Mouse (Mus musculus): ENCODE measurements around the gene Gdpd1. TPM values are rescaled to one million over a fixed set of nuclear protein-coding genes. Genes with fewer than 3 reads are reported as not detected.
A peak's percentile ranks its signal among the peaks of the same experiment; 100 is the strongest.
"Not testable (repeated sequence)": the region's sequence is repeated elsewhere in the genome, so short reads cannot be mapped to it uniquely, and the experiment has no call there.

Gene Gdpd1
- polyA plus RNA-seq, 1 experiment from 2014 or later: 32.1 TPM

DNA sequence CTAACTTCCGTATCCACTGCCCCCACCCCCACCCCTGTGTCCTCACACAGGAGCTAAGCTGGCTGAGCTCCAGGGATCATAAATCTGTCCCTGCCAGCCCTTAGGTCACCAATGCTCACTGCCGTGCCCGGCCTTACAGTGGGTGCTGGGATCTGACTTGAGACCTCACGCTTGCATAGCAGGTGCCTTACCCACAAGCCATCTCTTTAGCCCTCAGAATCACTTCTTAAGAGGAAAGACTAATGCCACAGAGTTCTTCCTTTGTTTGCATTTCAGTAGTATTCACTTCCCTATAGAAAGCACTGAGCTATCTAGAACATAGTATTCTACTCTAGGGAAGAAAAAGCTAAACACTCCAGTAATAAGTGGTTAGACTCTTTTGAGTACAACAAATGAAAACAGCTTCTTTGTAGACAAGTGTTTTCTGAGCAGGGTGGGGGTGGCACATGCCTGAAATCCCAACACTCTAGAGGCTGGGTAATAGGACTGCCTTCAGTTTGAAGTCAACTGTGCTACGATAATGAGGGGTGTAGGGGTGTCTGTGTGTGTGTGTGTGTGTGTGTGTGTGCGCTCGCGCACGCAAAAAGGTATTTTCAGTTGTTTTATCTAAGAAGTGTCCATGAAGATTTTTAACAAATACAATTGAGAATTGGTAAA is 34.4 kb downstream of the Gdpd1 start:
- no peak overlapping the region for H3K27ac ChIP-seq (ENCODE audit: low read length)
- ATAC-seq (replicated peaks; ENCODE audit: extremely low read depth, insufficient read depth, low FRiP score): no peak
- H3K4me2 ChIP-seq (ENCODE audit: low read depth, low read length): no peak overlapping the region
- no peaks in the 10 kb centered on the region for H3K27me3 ChIP-seq (ENCODE audit: control insufficient read depth, insufficient read depth, low read length)
- H3K4me3 ChIP-seq (ENCODE audit: low read length): no peak overlapping the region
- no peaks in the 10 kb centered on the region for H3K9me3 ChIP-seq (replicated peaks; ENCODE audit: control insufficient read depth, low read length)
- no peaks in the 10 kb centered on the region for H3K4me1 ChIP-seq (ENCODE audit: control insufficient read depth, insufficient read depth, low read length)
- no peak overlapping the region for H3K9ac ChIP-seq (ENCODE audit: low read length)
- 75% methylated on average over 9 of the region's 9 CpGs for WGBS
- peaks cover 15% of the 10 kb centered on the region for H3K36me3 ChIP-seq (ENCODE audit: control insufficient read depth, insufficient read depth)

GRCm38 (mm10) chr11:87036180-87036579 is 37.7 kb downstream of the Gdpd1 start:
- Histone ChIP-seq H3K27me3 (ENCODE audit: control insufficient read depth, insufficient read depth, low read length) (no peaks in the 10 kb centered on the region), H3K4me2 (ENCODE audit: low read depth, low read length) (no peak overlapping the region), H3K4me3 (ENCODE audit: low read length) (no peak overlapping the region), H3K36me3 (ENCODE audit: control insufficient read depth, insufficient read depth) (peaks cover 9% of the 10 kb centered on the region), H3K27ac (ENCODE audit: low read length) (no peak overlapping the region), H3K4me1 (ENCODE audit: control insufficient read depth, insufficient read depth, low read length) (no peaks in the 10 kb centered on the region), H3K9ac (ENCODE audit: low read length) (no peak overlapping the region), H3K9me3 (replicated peaks; ENCODE audit: control insufficient read depth, low read length) (no peaks in the 10 kb centered on the region)
- WGBS: 67% methylated on average over 4 of the region's 4 CpGs
- no peak for ATAC-seq (replicated peaks; ENCODE audit: extremely low read depth, insufficient read depth, low FRiP score)

GRCm38 (mm10) chr11:87028212-87028611 is 45.6 kb downstream of the Gdpd1 start:
- Histone ChIP-seq H3K9ac (ENCODE audit: low read length) (no peak overlapping the region), H3K4me2 (ENCODE audit: low read depth, low read length) (no peak overlapping the region), H3K27me3 (ENCODE audit: control insufficient read depth, insufficient read depth, low read length) (no peaks in the 10 kb centered on the region), H3K36me3 (ENCODE audit: control insufficient read depth, insufficient read depth) (no peaks in the 10 kb centered on the region), H3K9me3 (replicated peaks; ENCODE audit: control insufficient read depth, low read length) (no peaks in the 10 kb centered on the region), H3K4me1 (ENCODE audit: control insufficient read depth, insufficient read depth, low read length) (peaks cover 10% of the 10 kb centered on the region; the same call in 1 of the 2 replicates), H3K4me3 (ENCODE audit: low read length) (no peak overlapping the region), H3K27ac (ENCODE audit: low read length) (no peak overlapping the region)
- 74% methylated on average over 3 of the region's 3 CpGs for WGBS
- ATAC-seq (replicated peaks; ENCODE audit: extremely low read depth, insufficient read depth, low FRiP score): no peak

DNA sequence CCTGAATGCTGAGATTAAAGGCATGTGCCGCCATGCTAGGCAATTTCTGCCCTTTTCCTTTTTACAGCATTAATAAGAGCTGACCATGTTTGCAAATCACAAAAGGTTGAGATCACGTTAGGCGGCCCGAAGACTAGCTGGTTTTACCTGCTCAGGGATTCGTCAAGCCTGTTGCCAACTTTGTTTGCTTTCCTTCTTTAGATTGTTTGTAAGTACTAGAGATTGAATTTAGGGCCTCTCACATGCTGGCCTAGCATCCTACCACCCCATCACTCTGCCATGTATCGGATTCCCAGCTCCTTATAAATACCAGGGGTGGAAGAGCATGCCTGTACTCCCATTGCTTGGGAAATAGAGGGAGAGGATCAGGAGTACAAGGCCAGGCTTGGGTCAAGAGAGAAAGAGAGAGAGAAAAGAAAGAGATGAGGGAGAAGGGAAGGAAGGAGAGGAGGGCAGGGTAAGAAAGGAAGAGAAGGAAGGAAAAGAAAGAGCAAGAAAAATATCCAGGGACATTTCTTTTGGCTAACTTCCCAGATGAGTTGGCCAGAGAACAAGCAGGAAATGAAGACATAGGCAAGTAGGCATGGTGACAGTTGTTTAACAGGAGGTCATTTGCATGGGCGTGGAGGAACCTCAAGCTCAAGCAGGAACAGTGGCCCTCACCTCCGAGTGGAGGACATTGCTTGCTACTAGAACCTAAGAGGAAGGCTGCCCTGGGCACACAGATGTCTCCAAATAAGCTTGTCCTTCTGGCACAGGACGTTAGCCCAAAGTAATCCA is 47.6 kb downstream of the Gdpd1 start:
- H3K9ac ChIP-seq (ENCODE audit: low read length): no peak overlapping the region
- H3K27me3 ChIP-seq (ENCODE audit: control insufficient read depth, insufficient read depth, low read length): no peaks in the 10 kb centered on the region
- WGBS: 61% methylated on average over 9 of the region's 9 CpGs
- H3K9me3 ChIP-seq (replicated peaks; ENCODE audit: control insufficient read depth, low read length): no peaks in the 10 kb centered on the region
- H3K27ac ChIP-seq (ENCODE audit: low read length): peak overlapping the region; percentile 45; the same call in 1 of the 2 replicates
- H3K4me2 ChIP-seq (ENCODE audit: low read depth, low read length): no peak overlapping the region
- ATAC-seq (replicated peaks; ENCODE audit: extremely low read depth, insufficient read depth, low FRiP score): peak; percentile 45; the same call in 1 of the 2 replicates
- H3K4me3 ChIP-seq (ENCODE audit: low read length): no peak overlapping the region
- H3K36me3 ChIP-seq (ENCODE audit: control insufficient read depth, insufficient read depth): no peaks in the 10 kb centered on the region
- peaks cover 10% of the 10 kb centered on the region; the same call in 1 of the 2 replicates for H3K4me1 ChIP-seq (ENCODE audit: control insufficient read depth, insufficient read depth, low read length)

- H3K4me2 ChIP-seq (ENCODE audit: low read depth, low read length): no peak overlapping the region
- no peak overlapping the region for H3K4me3 ChIP-seq (ENCODE audit: low read length)
- H3K27ac ChIP-seq (ENCODE audit: low read length): no peak overlapping the region
- H3K9ac ChIP-seq (ENCODE audit: low read length): no peak overlapping the region
- WGBS: 67% methylated on average over 3 of the region's 3 CpGs
- no peaks in the 10 kb centered on the region for H3K27me3 ChIP-seq (ENCODE audit: control insufficient read depth, insufficient read depth, low read length)
- H3K4me1 ChIP-seq (ENCODE audit: control insufficient read depth, insufficient read depth, low read length): peaks cover 6% of the 10 kb centered on the region; the same call in 1 of the 2 replicates
- no peaks in the 10 kb centered on the region for H3K9me3 ChIP-seq (replicated peaks; ENCODE audit: control insufficient read depth, low read length)
- ATAC-seq (replicated peaks; ENCODE audit: extremely low read depth, insufficient read depth, low FRiP score): no peak
- no peaks in the 10 kb centered on the region for H3K36me3 ChIP-seq (ENCODE audit: control insufficient read depth, insufficient read depth)
These were observed 48.5 kb downstream of the Gdpd1 start for GRCm38 (mm10) chr11:87025351-87025750.

DNA sequence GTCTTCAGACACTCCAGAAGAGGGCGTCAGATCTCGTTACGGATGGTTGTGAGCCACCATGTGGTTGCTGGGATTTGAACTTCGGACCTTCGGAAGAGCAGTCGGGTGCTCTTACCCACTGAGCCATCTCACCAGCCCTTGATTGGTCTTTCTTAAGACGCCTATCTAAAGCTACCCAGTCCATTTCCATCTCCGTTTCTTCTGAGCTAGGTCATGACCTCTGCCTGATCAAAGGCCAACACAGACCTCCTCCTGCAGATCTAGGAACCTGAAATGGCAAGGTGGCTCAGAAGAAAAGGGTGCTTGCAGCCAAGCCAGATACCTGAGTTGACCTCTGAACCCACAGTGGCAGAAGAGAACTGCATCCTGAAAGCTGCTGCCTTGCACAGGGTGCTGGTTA is 50.6 kb downstream of the Gdpd1 start:
- not testable (repeated sequence) for H3K27me3 ChIP-seq (ENCODE audit: control insufficient read depth, insufficient read depth, low read length); H3K9me3 ChIP-seq (replicated peaks; ENCODE audit: control insufficient read depth, low read length); H3K36me3 ChIP-seq (ENCODE audit: control insufficient read depth, insufficient read depth); H3K9ac ChIP-seq (ENCODE audit: low read length); H3K4me1 ChIP-seq (ENCODE audit: control insufficient read depth, insufficient read depth, low read length); H3K4me2 ChIP-seq (ENCODE audit: low read depth, low read length); H3K4me3 ChIP-seq (ENCODE audit: low read length); ATAC-seq (replicated peaks; ENCODE audit: extremely low read depth, insufficient read depth, low FRiP score); H3K27ac ChIP-seq (ENCODE audit: low read length)
- WGBS: 72% methylated on average over 7 of the region's 8 CpGs

- Histone ChIP-seq H3K4me2 (ENCODE audit: low read depth, low read length) (no peak overlapping the region), H3K4me1 (ENCODE audit: control insufficient read depth, insufficient read depth, low read length) (peaks cover 6% of the 10 kb centered on the region; the same call in 1 of the 2 replicates), H3K36me3 (ENCODE audit: control insufficient read depth, insufficient read depth) (no peaks in the 10 kb centered on the region), H3K27me3 (ENCODE audit: control insufficient read depth, insufficient read depth, low read length) (no peaks in the 10 kb centered on the region), H3K27ac (ENCODE audit: low read length) (no peak overlapping the region), H3K4me3 (ENCODE audit: low read length) (no peak overlapping the region), H3K9ac (ENCODE audit: low read length) (no peak overlapping the region), H3K9me3 (replicated peaks; ENCODE audit: control insufficient read depth, low read length) (no peaks in the 10 kb centered on the region)
- WGBS: 62% methylated on average over 4 of the region's 4 CpGs
- ATAC-seq (replicated peaks; ENCODE audit: extremely low read depth, insufficient read depth, low FRiP score): no peak
These were observed 51.1 kb downstream of the Gdpd1 start for GRCm38 (mm10) chr11:87022765-87023164.

DNA sequence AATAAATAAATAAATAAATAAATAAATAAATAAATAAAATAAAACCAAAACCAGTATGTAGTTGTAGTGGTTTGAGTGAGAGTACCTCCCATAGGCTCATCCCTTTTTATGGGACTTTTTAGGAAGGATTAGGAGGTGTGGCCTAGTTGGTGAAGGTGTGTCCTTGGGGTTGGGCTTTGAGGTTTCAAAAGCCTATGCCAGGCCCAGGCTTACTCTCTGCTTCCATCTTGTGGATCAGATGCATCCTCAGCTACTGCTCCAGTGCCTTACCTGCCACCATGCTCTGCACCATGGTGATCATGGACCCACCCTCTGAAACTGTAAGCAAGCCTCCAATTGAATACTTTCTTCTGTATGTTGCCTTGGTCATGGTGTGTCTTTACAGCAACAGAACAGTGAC is 52.3 kb downstream of the Gdpd1 start:
- no peak for ATAC-seq (replicated peaks; ENCODE audit: extremely low read depth, insufficient read depth, low FRiP score)
- no peak overlapping the region for H3K4me3 ChIP-seq (ENCODE audit: low read length)
- no peak overlapping the region for H3K27ac ChIP-seq (ENCODE audit: low read length)
- 0 out of 2 replicates have a peak, but pooled peaks cover 3% of the 10 kb centered on the region for H3K4me1 ChIP-seq (ENCODE audit: control insufficient read depth, insufficient read depth, low read length)
- no peaks in the 10 kb centered on the region for H3K36me3 ChIP-seq (ENCODE audit: control insufficient read depth, insufficient read depth)
- H3K27me3 ChIP-seq (ENCODE audit: control insufficient read depth, insufficient read depth, low read length): no peaks in the 10 kb centered on the region
- H3K4me2 ChIP-seq (ENCODE audit: low read depth, low read length): no peak overlapping the region
- H3K9me3 ChIP-seq (replicated peaks; ENCODE audit: control insufficient read depth, low read length): no peaks in the 10 kb centered on the region
- H3K9ac ChIP-seq (ENCODE audit: low read length): no peak overlapping the region

- Histone ChIP-seq H3K36me3 (ENCODE audit: control insufficient read depth, insufficient read depth) (no peaks in the 10 kb centered on the region), H3K27ac (ENCODE audit: low read length) (no peak overlapping the region), H3K4me3 (ENCODE audit: low read length) (no peak overlapping the region), H3K9me3 (replicated peaks; ENCODE audit: control insufficient read depth, low read length) (no peaks in the 10 kb centered on the region), H3K27me3 (ENCODE audit: control insufficient read depth, insufficient read depth, low read length) (no peaks in the 10 kb centered on the region), H3K4me1 (ENCODE audit: control insufficient read depth, insufficient read depth, low read length) (no peaks in the 10 kb centered on the region), H3K9ac (ENCODE audit: low read length) (no peak overlapping the region), H3K4me2 (ENCODE audit: low read depth, low read length) (no peak overlapping the region)
- no peak for ATAC-seq (replicated peaks; ENCODE audit: extremely low read depth, insufficient read depth, low FRiP score)
- 83% methylated on average over 5 of the region's 5 CpGs for WGBS
These were observed 53.4 kb downstream of the Gdpd1 start for GRCm38 (mm10) chr11:87020449-87020848.
